Mouse (Mus musculus): ENCODE measurements around the gene Coro7. TPM values are rescaled to one million over a fixed set of nuclear protein-coding genes. Genes with fewer than 3 reads are reported as not detected.
A peak's percentile ranks its signal among the peaks of the same experiment; 100 is the strongest.

The Coro7 gene
- total and polyA plus RNA-seq, 2 experiments from 2014 or later = 28.7 to 31.1 TPM

DNA sequence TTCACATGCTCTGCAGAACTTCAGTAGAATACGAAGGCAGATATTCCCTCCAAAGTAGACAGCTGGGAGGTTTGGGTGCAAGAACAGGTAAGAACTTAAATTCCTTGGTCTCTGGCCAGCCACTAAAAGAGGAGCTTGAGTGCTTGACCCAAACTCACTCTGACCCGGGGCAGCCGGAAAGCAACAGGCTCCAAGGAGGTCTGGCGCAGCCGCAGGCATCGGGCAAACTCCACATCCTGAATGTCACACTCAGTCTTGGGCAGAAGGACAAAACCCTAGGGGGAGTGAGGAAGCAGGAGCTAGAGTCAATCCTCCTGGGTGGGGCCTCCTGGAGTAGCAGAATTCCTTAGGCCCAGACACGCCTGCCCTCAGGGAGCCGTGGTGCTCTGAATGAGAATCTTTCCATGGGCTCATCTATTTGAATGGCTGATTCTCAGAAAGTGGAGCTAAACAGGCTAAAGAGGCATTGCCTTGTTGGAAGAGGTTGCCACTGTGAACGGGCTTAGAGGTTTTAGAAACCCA is 50.6 kb downstream of the Coro7 start:
- Histone ChIP-seq H3K4me1 (ENCODE audit: insufficient read depth, low read length) (no peaks in the 10 kb centered on the region), H3K27me3 (ENCODE audit: insufficient read depth, low read length) (no peaks in the 10 kb centered on the region), H3K36me3 (ENCODE audit: insufficient read depth, low read length) (peaks cover 48% of the 10 kb centered on the region), H3K9me3 (ENCODE audit: low read length) (no peaks in the 10 kb centered on the region), H3K9ac (replicated peaks; ENCODE audit: low read length, poor library complexity, severe bottlenecking) (no peak overlapping the region), H3K4me2 (ENCODE audit: low read depth, low read length, poor library complexity, severe bottlenecking) (no peak overlapping the region), H3K4me3 (ENCODE audit: low read depth, low read length) (no peak overlapping the region), H3K27ac (ENCODE audit: low read depth, low read length) (no peak overlapping the region)
- no peak for TF ChIP-seq CTCF (IDR thresholded peaks at IDR 0.05)
- DNase-seq (ENCODE audit: low spot score) (no peak), ATAC-seq (ENCODE audit: low FRiP score) (no peak)
- 92% methylated on average over 9 of the region's 9 CpGs for WGBS

DNA sequence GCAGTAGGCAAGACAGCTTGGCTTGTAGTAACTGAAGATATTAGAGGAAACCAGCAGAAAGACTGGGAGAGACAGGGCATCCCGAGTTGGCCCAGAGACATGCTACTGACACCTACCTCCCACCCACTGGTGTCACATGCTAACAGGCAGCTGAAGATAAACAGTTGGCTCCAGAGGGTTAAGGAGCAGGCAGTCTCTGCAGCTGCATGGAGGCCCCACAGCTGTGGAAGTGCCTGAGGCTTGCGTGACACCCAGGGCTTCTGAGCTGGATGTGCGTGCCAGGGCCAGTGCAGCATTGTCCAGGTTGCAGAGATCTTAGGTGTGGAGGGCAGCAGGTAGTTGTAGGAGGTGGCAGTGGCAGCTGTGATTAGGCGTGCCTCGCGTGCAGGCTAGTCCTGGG is 52.5 kb downstream of the Coro7 start:
- Histone ChIP-seq H3K4me3 (ENCODE audit: low read depth, low read length) (no peak overlapping the region), H3K9ac (replicated peaks; ENCODE audit: low read length, poor library complexity, severe bottlenecking) (no peak overlapping the region), H3K36me3 (ENCODE audit: insufficient read depth, low read length) (peaks cover 34% of the 10 kb centered on the region), H3K4me1 (ENCODE audit: insufficient read depth, low read length) (peaks cover 12% of the 10 kb centered on the region; the same call in 1 of the 2 replicates), H3K27me3 (ENCODE audit: insufficient read depth, low read length) (no peaks in the 10 kb centered on the region), H3K9me3 (ENCODE audit: low read length) (no peaks in the 10 kb centered on the region), H3K4me2 (ENCODE audit: low read depth, low read length, poor library complexity, severe bottlenecking) (no peak overlapping the region), H3K27ac (ENCODE audit: low read depth, low read length) (no peak overlapping the region)
- WGBS = 83% methylated on average over 6 of the region's 6 CpGs
- no peak for TF ChIP-seq CTCF (IDR thresholded peaks at IDR 0.05)
- DNase-seq (ENCODE audit: low spot score) = no peak
- ATAC-seq (ENCODE audit: low FRiP score) = no peak

DNA sequence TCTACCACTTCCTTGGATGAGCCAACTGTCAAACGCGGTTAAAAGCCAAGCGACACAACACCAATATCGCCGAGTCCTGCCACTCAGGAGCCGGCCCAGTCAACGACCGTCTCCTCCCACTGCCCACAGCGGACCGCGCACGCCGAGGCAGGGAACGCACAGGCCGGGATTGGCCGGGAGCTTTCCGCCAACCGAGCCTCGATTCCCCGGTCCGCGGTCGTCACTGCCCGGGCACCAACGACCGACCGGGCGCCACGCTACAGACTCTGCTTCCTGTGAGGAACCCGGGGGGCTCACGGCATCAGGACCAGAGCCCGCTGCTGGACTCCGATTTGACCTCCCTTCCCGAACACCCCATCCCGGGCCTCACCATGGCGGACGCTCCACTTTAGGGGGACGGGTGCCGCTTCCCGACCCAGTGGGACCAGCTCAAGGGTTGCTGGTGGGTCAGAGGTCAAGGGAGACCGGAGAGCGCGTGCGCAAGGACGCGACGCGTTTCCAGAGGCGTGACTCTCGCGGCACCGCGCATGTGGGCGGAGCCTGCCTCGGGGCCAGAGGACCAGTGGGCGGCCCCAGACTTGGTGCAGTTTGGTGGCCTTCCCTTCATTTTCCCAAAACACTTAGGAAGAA is 55.0 kb downstream of the Coro7 start, which contains the start of gene Pam16:
TSS of gene Pam16 (minus strand) at position 508 of the 630 bp plus-strand sequence.
- Histone ChIP-seq H3K4me2 (ENCODE audit: low read depth, low read length, poor library complexity, severe bottlenecking) (peak within 1 kb of the TSS; percentile 75), H3K9me3 (ENCODE audit: low read length) (no peaks in the 10 kb centered on the region)

DNA sequence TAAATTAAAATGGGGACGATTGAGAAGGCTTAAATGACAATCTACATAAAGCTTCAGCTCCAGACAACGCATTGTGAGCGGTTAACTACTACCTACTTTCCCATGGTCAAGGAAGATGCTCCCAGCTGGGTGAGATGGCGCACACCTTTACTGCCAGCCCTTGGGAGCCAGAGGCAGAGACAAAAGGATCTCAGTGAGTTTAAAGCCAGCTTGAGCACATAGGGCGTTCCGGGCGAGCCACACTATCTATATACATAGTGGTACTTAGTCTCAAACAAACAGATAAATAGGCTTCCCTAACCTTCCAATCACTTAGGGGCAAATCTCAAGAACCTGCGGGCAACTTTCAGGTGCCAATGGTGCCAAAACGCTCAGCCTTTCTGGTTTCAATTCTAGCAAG is 55.5 kb downstream of the Coro7 start:
- Histone ChIP-seq H3K9ac (replicated peaks; ENCODE audit: low read length, poor library complexity, severe bottlenecking) (peak overlapping the region; percentile 86), H3K27me3 (ENCODE audit: insufficient read depth, low read length) (no peaks in the 10 kb centered on the region), H3K27ac (ENCODE audit: low read depth, low read length) (peak overlapping the region; percentile 85), H3K4me2 (ENCODE audit: low read depth, low read length, poor library complexity, severe bottlenecking) (peak overlapping the region; percentile 75), H3K4me3 (ENCODE audit: low read depth, low read length) (peak overlapping the region; percentile 69), H3K36me3 (ENCODE audit: insufficient read depth, low read length) (peaks cover 21% of the 10 kb centered on the region), H3K4me1 (ENCODE audit: insufficient read depth, low read length) (peaks cover 12% of the 10 kb centered on the region; the same call in 1 of the 2 replicates), H3K9me3 (ENCODE audit: low read length) (no peaks in the 10 kb centered on the region)
- 22% methylated on average over 9 of the region's 9 CpGs for WGBS
- DNase-seq (ENCODE audit: low spot score) (no peak), ATAC-seq (ENCODE audit: low FRiP score) (no peak)
- no peak for TF ChIP-seq CTCF (IDR thresholded peaks at IDR 0.05)

More for the DNA sequence above, 55.0 kb downstream of the Coro7 start, which contains the start of gene Pam16:
- peak within 1 kb of the TSS; percentile 86 for H3K9ac ChIP-seq (replicated peaks; ENCODE audit: low read length, poor library complexity, severe bottlenecking)
- peak; percentile 94 for DNase-seq (ENCODE audit: low spot score)
- TF ChIP-seq CTCF (IDR thresholded peaks at IDR 0.05) = 0 out of 2 replicates have a peak, but pooled peaks have one; percentile 4
- H3K27ac ChIP-seq (ENCODE audit: low read depth, low read length) = peak within 1 kb of the TSS; percentile 85
- peak; percentile 89 for ATAC-seq (ENCODE audit: low FRiP score)
- peaks cover 24% of the 10 kb centered on the region for H3K36me3 ChIP-seq (ENCODE audit: insufficient read depth, low read length)
- H3K27me3 ChIP-seq (ENCODE audit: insufficient read depth, low read length) = no peaks in the 10 kb centered on the region
- H3K4me1 ChIP-seq (ENCODE audit: insufficient read depth, low read length) = peaks cover 12% of the 10 kb centered on the region; the same call in 1 of the 2 replicates
- WGBS = under 1% methylated on average over 56 of the region's 56 CpGs
- H3K4me3 ChIP-seq (ENCODE audit: low read depth, low read length) = peak within 1 kb of the TSS; percentile 69

DNA sequence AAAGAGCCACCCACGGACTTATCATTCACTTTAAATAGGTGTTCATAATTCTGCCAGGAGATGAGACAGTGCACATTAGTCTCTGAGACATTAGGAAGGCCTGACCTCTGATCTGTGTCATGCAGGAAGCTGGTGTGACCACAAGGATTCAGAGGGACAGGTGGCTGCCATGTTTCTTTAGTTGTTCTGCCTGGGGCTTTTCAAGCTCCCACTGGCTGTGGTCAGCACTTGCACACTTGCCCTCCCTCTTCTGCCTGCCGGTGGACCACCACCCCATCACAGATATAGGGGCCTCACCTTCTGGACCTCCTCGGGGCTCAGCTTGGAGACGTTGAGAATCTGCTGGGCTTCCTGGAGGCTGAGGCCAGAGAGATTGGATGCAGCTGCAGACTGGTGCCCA is 62.7 kb downstream of the Coro7 start:
- DNase-seq (ENCODE audit: low spot score) (no peak), ATAC-seq (ENCODE audit: low FRiP score) (no peak)
- no peak overlapping the region for H3K9ac ChIP-seq (replicated peaks; ENCODE audit: low read length, poor library complexity, severe bottlenecking)
- no peak overlapping the region for H3K4me3 ChIP-seq (ENCODE audit: low read depth, low read length)
- H3K27me3 ChIP-seq (ENCODE audit: insufficient read depth, low read length) = no peaks in the 10 kb centered on the region
- peaks cover 36% of the 10 kb centered on the region for H3K36me3 ChIP-seq (ENCODE audit: insufficient read depth, low read length)
- no peaks in the 10 kb centered on the region for H3K9me3 ChIP-seq (ENCODE audit: low read length)
- no peaks in the 10 kb centered on the region for H3K4me1 ChIP-seq (ENCODE audit: insufficient read depth, low read length)
- WGBS = 85% methylated on average over 4 of the region's 4 CpGs
- no peak overlapping the region for H3K4me2 ChIP-seq (ENCODE audit: low read depth, low read length, poor library complexity, severe bottlenecking)
- TF ChIP-seq CTCF (IDR thresholded peaks at IDR 0.05) = no peak
- no peak overlapping the region for H3K27ac ChIP-seq (ENCODE audit: low read depth, low read length)

DNA sequence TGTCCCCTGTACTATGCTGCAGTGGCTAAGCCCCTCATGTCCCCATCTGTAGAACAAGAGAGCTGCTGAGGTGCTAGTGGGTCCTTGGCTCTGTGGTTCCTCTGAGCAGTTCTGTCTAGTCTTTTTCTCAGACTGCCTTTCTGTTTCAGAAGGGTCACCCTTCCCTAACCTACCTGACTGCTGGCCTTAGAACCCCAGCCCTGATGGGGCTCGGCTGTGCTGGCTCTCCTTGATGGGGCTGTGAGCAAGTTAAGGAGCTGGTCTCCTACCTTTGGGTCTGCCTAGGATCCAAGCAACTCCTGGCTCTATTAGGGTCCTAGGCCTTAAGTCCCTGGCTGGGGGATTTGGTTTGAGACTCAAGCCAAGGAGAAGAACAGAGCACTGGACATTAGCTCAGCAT is 64.3 kb downstream of the Coro7 start:
- H3K4me2 ChIP-seq (ENCODE audit: low read depth, low read length, poor library complexity, severe bottlenecking) = no peak overlapping the region

More for the DNA sequence above, 64.3 kb downstream of the Coro7 start:
- no peak for ATAC-seq (ENCODE audit: low FRiP score)
- no peaks in the 10 kb centered on the region for H3K27me3 ChIP-seq (ENCODE audit: insufficient read depth, low read length)
- no peak overlapping the region for H3K27ac ChIP-seq (ENCODE audit: low read depth, low read length)
- WGBS = 96% methylated on average over 1 of the region's 1 CpGs
- no peaks in the 10 kb centered on the region for H3K4me1 ChIP-seq (ENCODE audit: insufficient read depth, low read length)
- H3K9me3 ChIP-seq (ENCODE audit: low read length) = no peaks in the 10 kb centered on the region
- H3K4me3 ChIP-seq (ENCODE audit: low read depth, low read length) = no peak overlapping the region
- no peak for TF ChIP-seq CTCF (IDR thresholded peaks at IDR 0.05)
- peaks cover 49% of the 10 kb centered on the region for H3K36me3 ChIP-seq (ENCODE audit: insufficient read depth, low read length)
- no peak overlapping the region for H3K9ac ChIP-seq (replicated peaks; ENCODE audit: low read length, poor library complexity, severe bottlenecking)
- no peak for DNase-seq (ENCODE audit: low spot score)

Measured in midbrain, postnatal 0 days (tissue).